Mouse (Mus musculus) forebrain, embryonic 11.5 days (tissue): ENCODE results near the gene Zbtb42. TPM values are rescaled to one million over a fixed set of nuclear protein-coding genes. Genes with fewer than 3 reads are reported as not detected.

Source experiments
- ATAC-seq: fragments of 200-750 bp; cut with Nextera tagmentation; replicated peaks from 2 replicates; pipeline ENCODE4 v1.8.0; 2017; ENCODE audit warnings: moderate TSS enrichment; ENCODE audit not compliant: low FRiP score
- DNase-seq: peaks from one replicate; pipeline ENCODE4 v3.0.0-alpha.2; 2017; ENCODE audit warnings: low spot score
- H3K27ac ChIP-seq: fragments of 300-500 bp; sonication (generic); 2 replicates; pipeline ENCODE4 v1.5.1; 2014; ENCODE audit warnings: low read depth, low read length
- H3K27me3 ChIP-seq: fragments of 300-500 bp; sonication (generic); 2 replicates; pipeline ENCODE4 v1.6.1; 2014; ENCODE audit warnings: mild to moderate bottlenecking, low read length, mixed read lengths; ENCODE audit not compliant: control insufficient read depth, insufficient read depth
- H3K36me3 ChIP-seq: fragments of 300-500 bp; sonication (generic); 2 replicates; pipeline ENCODE4 v1.6.1; 2014; ENCODE audit warnings: mild to moderate bottlenecking, low read length, moderate library complexity, mixed read lengths; ENCODE audit not compliant: control insufficient read depth, insufficient read depth
- H3K4me1 ChIP-seq: fragments of 300-500 bp; sonication (generic); replicated peaks from 2 replicates; pipeline ENCODE4 v1.6.1; 2014; ENCODE audit warnings: low read length, mixed read lengths; ENCODE audit not compliant: control insufficient read depth, insufficient read depth
- H3K4me2 ChIP-seq: fragments of 300-500 bp; sonication (generic); 2 replicates; pipeline ENCODE4 v1.6.1; 2014; ENCODE audit warnings: low read depth, mild to moderate bottlenecking, low read length, moderate library complexity, mixed read lengths; ENCODE audit not compliant: severe bottlenecking
- H3K4me3 ChIP-seq: fragments of 300-500 bp; sonication (generic); 2 replicates; pipeline ENCODE4 v1.5.1; 2014; ENCODE audit warnings: low read depth, low read length
- H3K9ac ChIP-seq: fragments of 300-500 bp; sonication (generic); 2 replicates; pipeline ENCODE4 v1.6.1; 2014; ENCODE audit warnings: low read length
- H3K9me3 ChIP-seq: fragments of 300-500 bp; sonication (generic); 2 replicates; pipeline ENCODE4 v1.6.1; 2016; ENCODE audit warnings: low read length, mixed read lengths; ENCODE audit not compliant: control insufficient read depth
- WGBS: fragments of 180-500 bp; shearing (Covaris S2); extraction: QIAGEN DNeasy Blood & Tissue Kit; methylation state at CpG from one replicate; pipeline ENCODE4 v1.1.7; 2014; 5-methylcytosine and 5-hydroxymethylcytosine counted together
- polyA plus RNA-seq: library from polyadenylated mRNA; unstranded; fragments of >200 nt; fragmentation: Nextera tagmentation; extraction: Ambion mirVana; gene quantifications from 2 replicates; pipeline ENCODE4 v1.2.1, GENCODE M21; 2014

Zbtb42 gene
- polyA plus RNA-seq, 1 experiment from 2014 or later, result 5.3 TPM

DNA sequence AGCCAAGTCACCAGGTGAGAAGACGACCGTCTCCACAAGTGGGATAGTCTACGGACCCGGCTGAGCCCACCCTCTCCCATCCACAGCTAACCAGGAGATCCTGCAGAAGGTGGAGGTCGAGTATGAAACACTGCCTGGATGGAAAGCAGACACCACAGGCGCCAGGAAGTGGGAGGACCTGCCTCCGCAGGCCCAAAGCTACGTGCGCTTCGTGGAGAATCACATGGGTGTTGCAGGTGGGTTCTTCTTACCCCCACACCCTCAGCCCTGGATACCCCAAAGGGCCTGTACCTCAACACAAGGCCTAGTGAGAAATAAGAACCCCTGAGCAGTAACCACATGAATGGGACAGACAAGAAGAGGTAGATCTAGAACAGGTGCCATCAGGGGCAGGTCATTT lies 39.1 kb upstream of the Zbtb42 start:
- Histone ChIP-seq H3K27ac (no peak overlapping the region), H3K27me3 (no peaks in the 10 kb centered on the region), H3K4me2 (no peak overlapping the region), H3K36me3 (no peaks in the 10 kb centered on the region), H3K4me3 (no peak overlapping the region), H3K4me1 (no peaks in the 10 kb centered on the region), H3K9ac (no peak overlapping the region), H3K9me3 (no peaks in the 10 kb centered on the region)
- ATAC-seq (no peak), DNase-seq (no peak)
- 89% methylated on average over 10 of the region's 10 CpGs for WGBS

DNA sequence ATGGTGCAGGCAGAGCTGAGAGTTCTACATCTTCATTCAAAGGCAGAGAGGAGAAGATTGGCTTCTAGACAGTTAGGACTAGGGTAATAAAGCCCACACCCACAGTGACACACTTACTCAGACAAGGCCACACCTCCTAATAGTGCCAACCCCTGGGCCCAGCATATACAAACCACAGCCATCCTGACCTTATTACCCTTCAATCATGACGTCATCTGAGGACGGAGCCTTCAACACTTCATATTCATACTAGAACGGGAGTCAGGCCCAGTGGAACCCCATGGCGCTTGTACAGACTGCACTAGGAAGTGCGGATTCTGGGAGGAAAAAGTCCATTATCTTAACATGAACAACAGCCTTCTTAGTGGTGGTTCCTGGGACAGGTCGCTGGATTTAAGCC lies 35.5 kb upstream of the Zbtb42 start:
- Histone ChIP-seq H3K9ac (no peak overlapping the region), H3K27ac (no peak overlapping the region), H3K4me2 (no peak overlapping the region), H3K27me3 (no peaks in the 10 kb centered on the region), H3K4me1 (no peaks in the 10 kb centered on the region; the same call in 1 of the 2 replicates), H3K4me3 (no peak overlapping the region), H3K36me3 (no peaks in the 10 kb centered on the region; the same call in 1 of the 2 replicates), H3K9me3 (no peaks in the 10 kb centered on the region)
- DNase-seq (no peak), ATAC-seq (no peak)
- WGBS, result 92% methylated on average over 6 of the region's 6 CpGs

DNA sequence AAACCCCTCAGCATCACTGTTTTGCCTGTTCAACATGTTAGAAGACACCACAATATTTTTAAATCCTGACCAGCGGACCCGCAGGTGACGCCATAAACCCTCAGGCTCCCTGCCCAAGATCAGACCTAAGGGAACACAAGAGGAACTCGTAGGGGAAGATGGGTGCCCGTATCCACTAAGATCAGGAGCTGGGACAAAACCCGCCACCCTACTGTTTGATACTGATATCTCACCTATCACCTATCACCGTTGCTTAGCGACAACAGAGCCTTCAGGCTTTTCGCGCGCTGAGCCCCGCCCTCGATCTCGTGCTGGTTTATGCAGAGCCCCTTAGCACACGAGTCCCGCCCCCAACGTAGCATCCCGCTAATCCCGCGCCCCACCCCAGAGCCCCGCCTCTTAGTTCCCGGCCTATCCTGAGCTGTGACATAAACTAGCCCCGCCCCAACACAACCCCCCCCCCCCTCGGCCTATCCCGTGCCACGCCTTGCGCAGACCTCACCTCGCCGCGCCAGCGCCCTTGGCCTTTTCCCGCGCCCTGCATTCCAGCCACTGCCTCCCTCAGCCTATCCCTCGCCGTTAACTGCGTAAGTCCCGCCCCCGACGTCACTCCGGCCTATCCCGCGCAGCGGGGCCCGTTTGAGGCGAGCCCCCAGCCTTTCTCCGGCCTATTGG lies 34.3 kb upstream of the Zbtb42 start, which contains the start of gene Siva1:
Gene Siva1, plus strand, starts transcription at position 500 of the 675 bp plus-strand sequence.
- H3K4me1 ChIP-seq, result no peaks in the 10 kb centered on the region; the same call in 1 of the 2 replicates
- peak within 1 kb of the TSS; percentile 82 for H3K4me3 ChIP-seq
- DNase-seq (peak; percentile 100), ATAC-seq (peak; percentile 97)
- peak within 1 kb of the TSS; percentile 69 for H3K4me2 ChIP-seq
- 2% methylated on average over 46 of the region's 46 CpGs for WGBS
- H3K27ac ChIP-seq, result peak within 1 kb of the TSS; percentile 43
- no peaks in the 10 kb centered on the region for H3K27me3 ChIP-seq
- peak within 1 kb of the TSS; percentile 82 for H3K9ac ChIP-seq
- no peaks in the 10 kb centered on the region for H3K9me3 ChIP-seq
- peaks cover under 1% of the 10 kb centered on the region; the same call in 1 of the 2 replicates for H3K36me3 ChIP-seq

DNA sequence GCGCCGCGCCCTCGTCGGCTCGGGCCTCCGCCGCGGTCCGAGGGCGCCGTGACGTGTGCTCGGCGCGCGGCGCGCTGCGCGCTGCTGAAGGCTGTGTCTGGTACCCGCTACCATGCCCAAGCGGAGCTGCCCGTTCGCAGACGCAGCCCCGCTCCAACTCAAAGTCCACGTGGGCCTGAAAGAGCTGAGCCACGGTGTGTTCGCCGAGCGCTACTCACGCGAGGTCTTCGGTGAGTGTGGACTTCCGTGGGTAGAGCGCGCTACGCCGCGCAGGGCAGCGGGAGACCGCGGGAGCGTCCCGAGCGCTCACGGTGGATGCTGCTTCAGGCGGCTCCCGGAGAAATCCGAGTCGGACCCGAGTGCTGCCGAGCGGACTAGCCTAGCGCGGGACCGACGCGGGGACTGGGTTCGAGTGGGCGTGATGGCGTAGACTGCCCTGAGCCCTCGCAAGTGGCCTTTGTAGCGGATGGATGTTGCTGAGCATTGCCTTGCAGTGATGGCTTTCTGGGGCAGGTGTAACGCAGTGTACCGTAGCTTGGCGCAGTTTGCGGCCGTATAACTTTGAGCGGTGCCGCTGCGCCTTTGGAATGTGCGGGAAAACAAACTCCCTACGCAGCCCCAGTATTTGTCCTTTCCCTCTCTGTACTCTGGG lies 33.6 kb upstream of the Zbtb42 start:
- peak overlapping the region; percentile 43 for H3K27ac ChIP-seq
- H3K4me2 ChIP-seq, result peak overlapping the region; percentile 69
- ATAC-seq (no peak), DNase-seq (peak; percentile 84)
- peak overlapping the region; percentile 82 for H3K4me3 ChIP-seq
- H3K9ac ChIP-seq, result peak overlapping the region; percentile 82
- under 1% methylated on average over 74 of the region's 75 CpGs for WGBS
- H3K9me3 ChIP-seq, result no peaks in the 10 kb centered on the region
- H3K36me3 ChIP-seq, result peaks cover 5% of the 10 kb centered on the region; the same call in 1 of the 2 replicates
- no peaks in the 10 kb centered on the region for H3K27me3 ChIP-seq
- H3K4me1 ChIP-seq, result no peaks in the 10 kb centered on the region; the same call in 1 of the 2 replicates

DNA sequence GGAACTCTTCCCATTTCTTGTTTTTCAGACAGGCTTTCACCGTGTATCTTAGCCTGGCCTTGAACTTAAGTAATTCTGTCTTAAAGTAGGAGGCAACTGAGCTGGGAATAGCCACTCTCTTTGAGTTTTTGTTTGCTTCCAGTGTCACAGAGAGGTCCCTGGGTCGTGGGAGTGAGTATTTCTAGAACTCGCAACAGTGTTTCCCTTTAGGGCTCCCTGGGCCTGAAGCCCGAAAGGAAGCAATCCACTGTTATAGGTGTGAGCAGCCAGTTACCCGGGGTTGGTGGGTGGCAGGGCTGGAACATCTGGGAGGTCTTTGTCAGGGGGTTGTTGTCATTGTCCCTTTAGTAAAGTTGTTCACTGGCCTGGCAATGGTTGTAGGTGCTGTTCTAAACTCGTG lies 32.5 kb upstream of the Zbtb42 start:
- no peak overlapping the region for H3K27ac ChIP-seq
- ATAC-seq, result no peak
- DNase-seq, result no peak
- no peaks in the 10 kb centered on the region for H3K9me3 ChIP-seq
- H3K4me3 ChIP-seq, result peak overlapping the region; percentile 82
- peak overlapping the region; percentile 69 for H3K4me2 ChIP-seq
- H3K9ac ChIP-seq, result peak overlapping the region; percentile 82
- 63% methylated on average over 6 of the region's 6 CpGs for WGBS
- no peaks in the 10 kb centered on the region; the same call in 1 of the 2 replicates for H3K4me1 ChIP-seq
- H3K36me3 ChIP-seq, result peaks cover 5% of the 10 kb centered on the region; the same call in 1 of the 2 replicates
- no peaks in the 10 kb centered on the region for H3K27me3 ChIP-seq

DNA sequence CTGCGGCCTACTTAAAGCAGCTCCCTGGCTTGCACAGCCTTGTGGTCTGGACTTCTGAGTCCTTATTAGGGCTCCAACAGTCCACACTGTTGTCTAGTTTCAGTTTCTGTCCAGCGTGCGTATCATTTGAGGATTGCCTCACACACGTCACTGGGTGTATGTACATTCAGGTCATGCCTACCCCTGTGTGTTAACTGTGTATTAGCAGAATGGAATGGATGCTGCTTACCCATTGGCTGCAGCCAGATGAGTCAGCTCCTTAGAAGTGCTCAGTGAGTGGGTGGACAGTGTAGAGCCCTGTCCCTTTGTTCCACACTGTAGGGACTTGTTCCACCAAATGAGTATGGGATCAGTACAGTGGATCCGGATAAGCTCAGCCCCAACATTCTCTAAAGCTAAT lies 30.5 kb upstream of the Zbtb42 start:
- no peak overlapping the region for H3K4me3 ChIP-seq
- H3K9ac ChIP-seq, result no peak overlapping the region
- no peaks in the 10 kb centered on the region; the same call in 1 of the 2 replicates for H3K4me1 ChIP-seq
- ATAC-seq (no peak), DNase-seq (no peak)
- no peak overlapping the region for H3K27ac ChIP-seq
- H3K4me2 ChIP-seq, result no peak overlapping the region
- no peaks in the 10 kb centered on the region for H3K27me3 ChIP-seq
- H3K36me3 ChIP-seq, result peaks cover 5% of the 10 kb centered on the region; the same call in 1 of the 2 replicates
- 97% methylated on average over 5 of the region's 5 CpGs for WGBS
- H3K9me3 ChIP-seq, result no peaks in the 10 kb centered on the region

DNA sequence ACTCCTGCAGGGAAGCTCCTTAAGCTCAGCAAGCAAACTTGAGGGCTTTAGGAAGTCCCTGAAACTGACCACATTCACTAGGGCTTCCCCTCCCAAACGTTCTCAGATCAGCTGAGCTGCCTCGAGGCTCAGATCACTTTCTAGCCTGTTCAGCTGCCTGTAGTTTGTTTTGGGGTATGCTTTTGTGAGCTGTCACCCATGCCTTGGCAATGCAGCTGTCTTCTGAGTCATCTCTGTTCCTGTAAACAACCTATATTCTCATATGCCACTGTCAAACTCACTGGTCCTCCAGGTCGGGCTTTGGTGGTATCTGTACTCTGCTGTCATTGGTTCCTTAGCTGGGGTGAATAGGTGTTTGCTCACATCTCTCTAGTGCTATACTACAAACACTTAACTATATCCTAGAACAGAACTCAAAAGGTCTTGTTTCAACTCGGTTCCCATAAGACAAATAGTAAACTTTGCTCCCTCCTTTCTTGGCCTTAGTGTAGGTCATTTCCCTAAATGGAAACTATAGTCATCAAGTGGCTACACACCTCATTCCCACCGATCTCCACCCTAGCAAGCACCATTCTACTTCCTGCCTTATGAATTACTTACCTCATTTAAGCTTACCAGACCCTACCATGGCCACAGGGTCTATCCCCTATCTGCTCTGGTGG lies 26.7 kb upstream of the Zbtb42 start:
- Histone ChIP-seq H3K9me3 (no peaks in the 10 kb centered on the region), H3K4me2 (no peak overlapping the region), H3K4me1 (no peaks in the 10 kb centered on the region), H3K4me3 (no peak overlapping the region), H3K36me3 (peaks cover 8% of the 10 kb centered on the region; the same call in 1 of the 2 replicates), H3K9ac (no peak overlapping the region), H3K27ac (no peak overlapping the region), H3K27me3 (no peaks in the 10 kb centered on the region)
- DNase-seq, result no peak
- WGBS, result 81% methylated on average over 5 of the region's 5 CpGs
- no peak for ATAC-seq

DNA sequence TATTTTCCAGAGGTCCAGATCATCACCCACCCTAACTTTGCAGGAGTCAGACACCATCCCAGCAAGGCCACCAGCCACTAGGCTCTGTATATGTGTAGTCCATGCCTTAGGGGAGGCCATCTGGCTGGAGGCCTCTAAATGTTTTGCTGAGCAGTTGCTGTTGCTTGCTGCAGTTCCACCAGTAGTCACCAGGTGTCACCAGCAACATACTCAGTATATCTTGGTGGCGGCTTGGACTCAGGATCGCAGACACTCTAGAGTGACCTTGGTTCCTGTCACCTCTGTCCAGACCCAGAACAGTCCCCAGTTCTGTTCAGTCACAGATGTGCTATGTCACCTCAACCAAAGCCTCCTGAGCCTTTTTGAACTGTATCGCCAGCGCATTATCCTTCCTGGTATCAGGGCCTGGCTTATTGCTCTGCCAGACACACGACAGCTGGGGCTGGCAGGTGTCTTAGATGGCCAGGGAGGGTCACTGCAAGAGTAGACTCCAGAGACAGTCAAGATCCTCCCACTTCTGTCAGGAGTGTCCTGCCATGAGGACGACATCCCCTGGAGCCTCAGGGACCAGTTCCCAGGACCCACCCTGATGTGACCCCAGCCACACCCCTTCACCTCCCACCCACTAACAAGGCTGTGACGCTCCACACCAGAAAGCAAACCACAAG lies 25.3 kb upstream of the Zbtb42 start:
- H3K27ac ChIP-seq, result no peak overlapping the region
- H3K9me3 ChIP-seq, result no peaks in the 10 kb centered on the region
- peak; percentile 88 for DNase-seq
- 59% methylated on average over 7 of the region's 7 CpGs for WGBS
- H3K4me1 ChIP-seq, result no peaks in the 10 kb centered on the region
- no peak overlapping the region for H3K9ac ChIP-seq
- peak; percentile 60 for ATAC-seq
- H3K36me3 ChIP-seq, result peaks cover 17% of the 10 kb centered on the region; the same call in 1 of the 2 replicates
- no peak overlapping the region for H3K4me2 ChIP-seq
- no peaks in the 10 kb centered on the region for H3K27me3 ChIP-seq
- H3K4me3 ChIP-seq, result no peak overlapping the region
